Mouse (Mus musculus) kidney, adult 18-20 months (tissue): Measurements from ENCODE around the gene Baz1a.
A peak's percentile ranks its signal among the peaks of the same experiment; 100 is the strongest.

Experiments used
- DNase-seq: peaks from one replicate; pipeline ENCODE4 v3.0.0; 2021

The Baz1a gene

DNA sequence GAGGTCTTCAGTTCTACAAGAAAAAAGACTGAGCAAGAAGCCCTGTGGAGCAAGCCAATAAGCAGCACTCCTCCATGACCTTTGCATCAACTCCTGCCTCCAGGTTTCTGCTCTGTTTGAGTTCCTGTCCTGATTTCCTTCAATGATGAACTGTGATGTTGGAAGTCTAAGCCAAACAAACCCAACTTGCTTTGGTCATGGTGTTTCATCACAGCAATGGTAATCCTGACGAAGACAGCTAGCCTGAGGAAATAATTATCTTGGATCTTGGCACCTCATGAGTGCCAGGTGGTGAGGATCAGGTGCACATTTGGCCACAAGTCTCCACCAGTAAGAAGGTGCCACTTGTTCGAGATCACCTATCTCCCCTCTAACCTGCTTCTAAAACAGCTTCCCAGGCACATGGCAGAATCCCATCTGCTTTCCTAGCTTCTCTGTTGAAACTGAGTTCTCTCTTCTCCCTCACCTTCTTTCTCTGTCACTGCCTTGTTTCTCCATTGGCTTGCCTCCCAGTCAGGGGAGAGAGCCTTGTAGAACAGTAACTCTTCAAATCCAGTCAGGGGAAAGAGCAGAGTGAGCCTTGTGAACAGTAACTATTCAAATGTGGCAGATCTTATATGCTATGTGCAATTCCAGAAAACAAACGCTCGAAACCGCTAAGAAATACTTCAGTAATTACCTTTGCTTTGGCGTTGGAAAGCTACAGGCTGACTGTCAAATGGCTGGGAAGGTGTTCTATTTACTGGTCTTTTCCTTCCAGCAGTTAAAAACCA is at the start of gene Baz1a:
Baz1a (minus strand) TSS at position 723 of the 773 bp plus-strand sequence.
- peak; percentile 17 for DNase-seq

DNA sequence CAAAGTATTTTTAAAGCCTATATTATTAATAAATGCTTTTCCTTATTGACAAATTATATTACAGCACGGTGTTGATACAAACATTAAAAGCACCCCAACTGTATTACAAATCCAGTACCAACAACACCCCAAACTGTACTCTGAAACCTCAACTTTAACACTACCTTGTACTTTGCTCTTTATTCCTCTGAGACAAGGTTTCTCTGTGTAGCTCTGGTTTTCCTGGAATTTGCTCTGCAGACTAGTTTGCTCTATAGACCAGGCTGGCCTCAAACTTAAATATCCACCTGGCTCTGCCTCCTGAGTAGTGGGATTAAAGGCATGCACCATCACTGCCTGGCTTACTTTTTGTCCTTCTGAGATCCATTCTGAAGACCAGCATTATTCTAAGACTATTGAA is 48.0 kb upstream of the Baz1a start:
- peak; percentile 9 for DNase-seq

DNA sequence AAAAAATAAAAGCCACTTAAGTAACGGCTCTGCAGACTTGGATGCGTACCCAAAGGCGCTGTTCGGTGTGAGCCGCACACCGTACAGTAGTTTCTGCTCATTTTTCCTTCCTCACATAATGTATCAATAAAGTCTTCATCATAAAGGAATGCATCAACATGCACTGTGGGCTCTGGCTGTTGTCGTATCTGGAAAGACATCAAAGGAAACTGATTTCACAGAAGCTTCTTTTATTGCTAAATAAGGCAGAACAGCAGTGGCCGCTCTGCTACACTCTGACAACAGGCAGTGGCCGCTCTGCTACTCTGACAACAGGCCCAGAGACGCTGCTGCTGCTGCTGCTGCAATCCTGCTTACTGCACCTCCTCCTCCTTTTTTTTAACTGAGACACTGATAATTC is 46.9 kb upstream of the Baz1a start:
- DNase-seq: no peak

DNA sequence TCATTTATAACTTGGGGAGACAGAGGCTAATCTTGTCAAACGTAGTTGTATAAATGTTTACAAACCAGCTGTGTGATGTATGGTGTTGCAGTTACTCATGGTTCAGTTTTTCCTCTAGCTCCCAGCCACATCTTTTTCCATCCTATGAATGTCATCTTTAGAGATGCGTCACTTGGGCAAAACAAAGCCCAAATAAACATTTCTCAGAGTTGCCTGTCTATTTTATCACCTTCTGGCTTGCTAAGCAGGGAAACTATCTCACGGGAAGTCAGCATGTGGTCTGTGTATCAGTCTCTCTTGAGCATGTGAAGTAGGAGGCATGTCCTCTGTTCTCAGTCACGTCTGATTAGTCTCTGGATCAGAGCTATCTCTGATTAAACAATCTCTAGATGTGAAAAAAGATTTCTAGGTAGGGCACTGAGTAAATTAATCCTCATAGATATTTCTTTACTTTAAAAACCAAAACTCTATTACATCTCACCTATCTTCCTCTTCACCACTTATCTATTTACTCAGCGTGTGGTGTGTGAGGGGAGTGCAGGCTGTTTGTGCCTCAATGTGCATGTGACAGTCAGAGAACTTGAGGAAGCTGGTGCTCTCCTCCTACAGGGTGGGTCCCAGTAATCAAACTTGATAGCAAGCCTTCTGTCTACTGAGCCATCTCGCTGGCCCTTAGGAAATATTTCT is 46.2 kb upstream of the Baz1a start:
- no peak for DNase-seq

DNA sequence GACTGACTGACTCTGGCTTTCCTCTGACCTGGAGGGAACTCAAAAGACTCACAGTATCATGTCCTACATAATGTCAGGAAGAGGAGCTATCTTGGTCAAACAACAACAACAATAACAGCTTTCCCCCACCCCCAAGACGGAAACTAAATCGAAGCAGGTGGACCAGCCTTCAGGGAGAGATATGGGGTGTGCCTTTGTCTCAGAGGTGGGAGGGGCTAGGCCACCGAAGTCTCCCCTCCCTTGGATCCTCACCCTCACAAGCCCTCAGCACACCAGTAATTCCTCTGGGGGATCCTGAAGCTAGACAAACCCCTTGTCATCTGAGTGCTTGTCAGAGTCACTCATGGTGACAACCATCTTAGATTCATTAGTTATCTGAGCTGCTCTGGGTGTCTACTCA is 45.7 kb upstream of the Baz1a start:
- no peak for DNase-seq

DNA sequence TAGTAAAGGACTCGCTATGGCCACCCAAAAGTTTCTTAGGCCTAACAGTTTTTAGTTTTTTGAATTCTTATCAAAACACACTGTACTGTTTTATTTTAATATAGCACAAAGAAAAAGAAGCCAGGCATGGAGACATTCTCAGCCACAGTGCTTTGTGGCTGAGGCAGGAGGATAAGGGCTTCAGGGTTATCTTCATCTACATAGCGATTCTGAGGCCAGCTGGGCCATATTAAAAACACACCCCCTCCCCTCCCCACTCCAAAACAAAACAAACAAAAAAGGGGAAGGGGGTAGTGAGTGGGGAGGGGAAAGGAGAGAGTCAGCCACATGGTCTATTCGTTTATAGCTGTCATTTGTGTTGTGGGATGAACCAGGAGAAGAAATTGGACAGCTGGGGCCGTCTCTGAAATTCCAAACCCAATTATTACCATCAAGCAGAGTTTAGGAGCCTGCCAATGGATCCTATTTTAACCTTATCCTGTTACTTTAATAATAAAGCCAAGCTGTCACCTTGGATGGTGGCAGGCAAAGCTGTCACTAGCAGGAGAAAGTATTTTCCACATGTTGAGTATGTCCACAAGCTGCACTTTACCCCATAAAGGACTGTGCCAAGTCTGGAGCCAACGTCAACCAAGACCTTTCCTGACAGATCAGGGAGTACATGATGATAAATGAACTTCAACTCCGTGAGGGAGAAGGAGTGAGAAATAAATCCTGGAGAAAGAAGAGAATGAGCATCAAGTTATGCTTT is 44.9 kb upstream of the Baz1a start:
- DNase-seq: peak; percentile 21

DNA sequence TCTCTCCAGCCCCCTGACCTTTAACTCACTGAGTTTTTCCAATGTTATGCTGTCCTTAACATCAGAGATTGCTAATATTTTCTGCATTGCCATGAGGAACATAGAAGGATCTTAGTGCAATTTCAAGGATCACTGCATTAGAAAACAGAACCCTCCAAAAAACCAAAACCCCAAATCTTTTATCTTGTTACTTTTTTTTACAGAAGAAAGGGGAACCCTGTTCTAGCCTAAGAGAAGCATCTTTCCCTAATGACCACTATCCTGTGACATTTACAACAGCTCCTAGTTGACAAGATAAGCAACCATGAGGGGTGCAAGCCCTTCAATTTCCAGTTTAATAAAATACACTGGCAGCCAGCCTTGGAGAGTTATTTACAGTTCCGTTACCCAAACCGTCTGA is 42.6 kb upstream of the Baz1a start:
- no peak for DNase-seq

DNA sequence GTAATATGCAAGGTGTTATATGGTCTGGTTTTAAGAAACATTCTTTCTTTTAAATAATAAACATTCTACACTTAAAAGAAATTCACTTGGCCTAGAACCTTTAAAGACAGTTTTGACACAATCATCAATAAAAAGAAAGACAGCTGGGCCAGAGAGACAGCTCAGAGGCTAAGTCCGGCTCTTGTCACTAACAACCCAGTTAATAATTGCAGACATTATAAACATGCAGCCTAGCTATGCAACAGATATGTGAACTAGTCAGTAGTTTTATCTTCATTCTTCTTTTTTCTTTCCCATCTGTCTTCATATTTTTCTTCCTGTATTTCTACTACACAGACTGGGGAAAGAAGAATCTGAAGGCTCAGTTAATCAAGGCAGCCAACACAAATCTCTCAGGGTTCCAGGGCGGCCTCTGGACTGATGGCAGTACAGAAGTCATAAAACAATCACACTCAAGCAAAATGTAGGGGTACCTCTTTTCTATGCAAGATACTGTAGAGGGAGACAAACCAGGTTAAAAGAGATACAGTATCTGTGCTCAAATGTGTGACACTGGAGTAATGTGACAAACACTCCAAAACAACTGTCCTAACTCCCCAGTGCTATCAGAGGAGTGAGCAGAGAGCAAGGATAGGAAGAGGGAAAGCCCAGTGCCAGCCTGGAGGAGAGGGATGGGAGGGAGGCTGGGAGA is 40.5 kb upstream of the Baz1a start:
- DNase-seq: no peak

DNA sequence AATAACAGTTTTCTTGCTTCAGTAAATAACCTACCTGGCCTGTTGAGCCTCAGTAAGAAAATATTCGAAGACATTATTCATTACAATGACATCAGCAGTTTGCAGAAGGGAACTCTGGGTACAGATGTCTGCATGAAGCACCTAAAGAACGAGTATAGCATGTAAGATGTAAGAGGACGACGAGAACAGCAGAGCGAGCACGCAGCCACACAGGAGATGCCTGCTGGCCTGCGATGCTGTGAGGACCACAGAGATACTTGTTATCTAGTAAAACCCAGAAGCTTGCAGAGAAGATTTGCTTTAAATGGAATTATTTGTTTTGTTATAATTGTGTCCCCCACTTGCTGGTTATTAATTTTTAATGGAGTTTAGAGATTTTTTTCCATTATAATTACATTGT is 39.1 kb upstream of the Baz1a start:
- DNase-seq: no peak

DNA sequence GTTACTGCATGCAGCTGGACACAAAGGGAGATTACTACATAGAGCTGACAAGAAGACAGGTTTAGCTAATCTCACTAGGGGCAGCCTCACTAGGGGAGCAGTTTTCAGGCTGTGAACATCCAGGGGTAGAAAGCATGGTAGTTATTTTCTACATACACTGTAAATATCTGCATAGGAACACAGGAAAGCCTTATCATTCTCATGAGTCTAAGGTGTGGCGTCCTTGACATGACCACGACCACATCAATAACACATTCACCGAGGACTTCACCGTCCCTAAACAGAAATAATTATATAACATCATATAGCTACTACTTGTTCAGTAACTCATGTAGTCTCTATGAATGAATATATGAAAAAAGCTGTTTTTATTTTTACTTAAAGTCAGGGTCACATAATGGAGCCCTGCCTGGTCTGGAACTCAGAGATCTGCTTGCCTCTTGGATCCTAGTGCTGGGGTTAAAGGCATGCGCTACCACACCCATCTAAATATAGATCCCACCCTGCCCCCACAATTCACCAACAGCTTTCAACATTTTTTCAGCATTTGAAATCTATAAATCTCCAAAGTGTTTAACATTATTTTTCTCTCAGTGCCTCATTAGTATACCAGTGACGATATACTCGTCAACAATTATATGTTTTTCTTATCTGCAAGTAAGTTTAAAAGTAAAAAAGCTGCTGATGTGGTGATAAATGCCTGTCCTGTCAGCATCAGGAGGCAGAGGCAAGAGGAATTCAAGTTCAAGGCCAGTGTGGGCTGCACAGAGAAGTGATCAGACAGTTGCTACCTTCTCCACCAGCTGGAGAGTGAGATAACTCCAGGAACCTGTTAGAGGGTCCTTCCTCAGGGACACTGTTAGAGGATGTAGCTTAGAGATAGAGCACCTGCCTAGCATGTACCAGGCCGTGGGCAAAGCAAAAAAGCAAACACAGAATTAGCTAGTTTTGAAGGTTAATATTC is 37.3 kb upstream of the Baz1a start:
- no peak for DNase-seq

DNA sequence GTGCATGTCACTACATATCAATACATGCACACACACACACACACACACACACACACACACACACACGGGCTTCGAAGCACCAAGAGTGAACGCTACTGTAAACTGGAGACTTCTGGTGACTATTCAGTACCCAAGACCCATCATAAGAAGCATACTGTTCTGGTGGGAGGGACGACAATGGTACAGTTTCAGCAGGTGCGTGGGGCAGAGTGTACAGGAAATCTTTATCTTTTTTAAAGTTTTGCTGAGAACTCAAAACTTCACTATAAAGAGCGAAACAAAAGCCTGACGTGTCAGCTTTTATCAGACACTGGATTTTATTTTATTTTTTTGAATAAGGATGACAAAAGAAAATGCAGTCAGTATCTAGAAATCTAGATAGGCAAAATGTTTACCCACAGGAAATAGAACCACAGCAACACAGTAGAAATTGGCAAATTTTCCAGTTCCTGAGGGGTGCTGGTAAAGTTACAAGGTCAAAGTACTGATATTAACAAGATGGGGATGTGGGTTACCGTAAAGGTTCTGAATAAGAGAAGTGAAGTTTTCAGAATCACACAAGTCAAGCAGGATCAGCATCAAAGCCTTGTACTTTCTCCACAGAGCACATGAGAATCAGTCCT is 35.7 kb upstream of the Baz1a start:
- no peak for DNase-seq

DNA sequence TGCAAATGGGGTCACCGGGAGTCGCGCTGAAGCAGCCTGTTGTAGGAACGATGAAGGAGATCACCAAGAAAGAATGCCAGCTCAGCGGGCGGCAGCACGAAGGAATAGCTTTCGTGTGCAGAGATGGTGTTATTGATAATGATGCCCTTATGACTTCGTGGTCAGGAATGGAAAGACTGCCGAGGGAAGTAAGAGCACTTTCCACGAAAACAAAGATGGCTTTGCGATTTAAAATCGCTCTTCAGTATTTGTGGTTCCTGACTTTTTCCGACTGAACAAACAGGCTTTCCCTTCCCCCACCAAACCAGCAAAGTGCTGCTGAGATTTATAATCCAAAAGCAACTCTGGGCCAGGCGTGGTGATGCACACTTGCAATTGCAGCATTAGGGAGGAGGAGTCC is 26.9 kb upstream of the Baz1a start:
- DNase-seq: no peak

DNA sequence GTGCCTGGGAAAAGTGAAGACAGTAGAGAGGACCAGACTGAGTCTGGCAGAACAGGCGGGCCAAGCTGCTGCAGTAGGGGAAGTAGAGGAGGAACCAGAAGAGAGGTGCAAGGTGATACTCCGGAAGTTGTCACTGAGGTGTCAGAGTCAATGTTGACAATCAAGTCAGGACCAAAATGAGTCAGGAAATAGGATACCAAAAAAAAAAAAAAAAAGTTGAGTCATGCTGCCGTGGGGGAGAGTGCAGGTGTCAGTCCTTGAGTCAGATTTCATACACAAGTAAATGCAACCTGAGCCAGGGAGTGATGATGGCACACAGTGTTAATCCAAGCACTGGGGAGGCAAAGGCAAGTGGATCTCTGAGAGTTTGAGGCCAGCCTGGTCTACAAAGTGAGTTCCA is 12.9 kb upstream of the Baz1a start:
- no peak for DNase-seq

DNA sequence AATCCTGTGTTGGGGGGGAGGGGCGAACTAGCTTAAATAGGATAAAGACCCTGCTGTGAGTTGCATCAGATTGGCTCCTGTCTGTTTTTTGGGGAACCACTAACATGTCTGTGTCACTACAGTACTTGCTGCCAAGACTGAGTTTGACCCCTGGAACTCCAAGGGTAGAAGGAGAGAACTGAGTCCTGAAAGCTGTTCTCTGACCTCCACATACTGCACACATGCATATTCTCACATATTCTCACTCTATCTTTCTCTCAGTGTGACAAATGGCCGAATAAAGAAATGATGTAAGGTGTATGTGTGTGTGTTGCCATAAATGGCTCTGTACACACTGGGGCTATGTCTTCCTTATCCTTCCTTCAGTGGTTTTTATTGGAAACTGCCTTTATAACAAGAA is 9.1 kb upstream of the Baz1a start:
- no peak for DNase-seq

DNA sequence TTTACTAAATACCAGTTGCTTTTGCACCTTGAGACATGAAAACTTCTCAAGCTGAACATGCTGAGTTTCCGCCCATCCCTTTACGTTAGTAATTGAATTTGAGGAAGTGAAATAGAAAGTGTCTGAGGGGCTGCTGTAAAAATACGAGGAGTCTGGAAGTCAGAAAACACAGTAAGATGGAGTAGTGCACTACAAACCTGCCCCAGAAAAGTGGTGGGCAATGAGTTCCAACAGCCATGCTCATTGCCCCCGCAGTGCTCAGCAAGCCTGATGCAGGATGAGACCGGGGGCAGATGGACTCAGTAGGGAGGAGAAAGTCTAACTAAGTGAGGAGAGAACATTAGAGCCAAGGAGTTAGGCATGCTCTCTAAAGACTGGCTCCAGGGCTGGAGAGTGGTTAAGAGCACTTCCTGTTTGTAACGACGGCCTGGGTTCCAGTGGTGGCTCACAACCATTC is 5.3 kb upstream of the Baz1a start:
- no peak for DNase-seq

DNA sequence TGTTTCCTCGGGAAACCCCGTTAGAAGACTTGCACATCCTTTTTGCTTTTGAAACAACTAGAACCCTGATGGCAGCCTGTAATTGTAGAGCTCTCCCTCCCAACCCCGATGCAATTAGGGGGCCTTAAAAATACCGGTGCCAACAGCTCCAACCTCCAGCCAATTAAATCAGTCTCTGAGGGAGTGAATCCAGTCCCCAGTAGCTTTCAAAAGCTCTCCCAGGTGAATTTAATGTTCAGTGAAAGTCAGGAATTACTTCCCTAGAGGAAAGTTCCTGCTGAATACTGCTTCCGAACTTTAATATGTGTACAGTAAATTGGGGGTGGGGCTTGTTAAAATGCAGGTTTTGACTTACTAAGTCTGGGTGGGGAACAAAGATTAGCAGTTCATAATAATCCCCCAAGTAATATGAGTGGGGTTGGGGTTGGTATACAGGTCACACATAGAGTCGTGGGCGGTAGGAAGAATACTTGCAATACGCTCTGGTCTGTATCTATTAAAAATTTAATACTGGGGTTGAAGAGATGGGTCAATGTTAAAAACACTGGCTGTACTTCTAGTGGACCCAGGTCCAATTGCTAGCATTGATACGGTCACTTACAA is 3.1 kb upstream of the Baz1a start:
- no peak for DNase-seq

DNA sequence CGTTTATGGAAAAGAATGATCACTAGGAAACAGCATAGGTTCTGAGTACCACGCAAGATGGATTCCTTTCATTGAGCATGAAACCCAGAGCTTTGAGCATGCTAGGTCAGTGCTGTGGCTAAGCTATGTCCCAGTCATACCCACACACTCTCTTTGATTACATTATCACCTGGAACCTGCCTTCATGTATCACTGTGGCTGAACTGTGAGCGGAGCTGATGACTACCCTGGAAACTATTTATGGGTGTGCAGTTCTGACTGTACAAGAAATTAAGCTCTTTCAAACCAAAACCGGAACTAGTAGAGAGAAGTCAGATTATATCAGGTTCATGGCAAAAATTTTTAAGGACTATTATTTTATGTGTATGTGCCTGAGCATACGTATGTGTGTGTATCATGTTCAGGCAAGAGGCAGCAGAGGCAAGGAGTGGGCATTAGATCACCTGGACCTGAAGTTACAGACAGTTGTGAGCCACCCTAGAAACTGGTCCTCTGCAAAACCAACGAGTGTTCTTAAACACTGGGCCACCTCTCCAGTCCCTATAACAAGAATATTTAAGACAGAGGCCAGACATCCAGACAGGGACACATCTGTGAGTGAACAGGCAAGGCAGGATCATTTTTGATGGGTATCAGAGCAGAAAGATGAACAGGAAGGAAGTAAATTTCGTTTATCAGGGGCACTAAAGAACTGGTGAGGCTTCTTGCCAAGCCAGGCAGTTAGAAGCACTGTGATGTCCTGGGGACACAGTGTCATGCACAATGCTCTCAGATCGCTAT is 2.4 kb upstream of the Baz1a start:
- no peak for DNase-seq

DNA sequence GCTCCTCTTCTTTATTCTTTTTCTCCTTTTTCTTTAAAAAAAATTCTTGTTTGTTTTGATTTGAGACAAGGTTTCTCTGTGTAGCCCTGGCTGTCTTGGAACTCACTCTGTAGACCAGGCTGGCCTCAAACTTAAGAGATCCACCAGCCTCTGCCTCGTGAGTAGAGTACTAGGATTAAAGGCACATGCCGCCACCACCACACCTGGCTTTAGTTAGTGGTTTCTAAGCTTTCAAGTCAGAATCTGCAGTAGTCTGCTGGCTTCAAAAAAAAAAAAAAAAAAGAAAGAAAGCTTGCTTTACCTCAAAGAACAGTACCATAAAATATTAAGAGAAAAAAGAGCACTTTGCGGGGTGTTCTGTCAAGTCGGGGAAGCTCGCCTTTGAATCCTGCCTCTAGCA is 1.3 kb upstream of the Baz1a start:
- DNase-seq: no peak

DNA sequence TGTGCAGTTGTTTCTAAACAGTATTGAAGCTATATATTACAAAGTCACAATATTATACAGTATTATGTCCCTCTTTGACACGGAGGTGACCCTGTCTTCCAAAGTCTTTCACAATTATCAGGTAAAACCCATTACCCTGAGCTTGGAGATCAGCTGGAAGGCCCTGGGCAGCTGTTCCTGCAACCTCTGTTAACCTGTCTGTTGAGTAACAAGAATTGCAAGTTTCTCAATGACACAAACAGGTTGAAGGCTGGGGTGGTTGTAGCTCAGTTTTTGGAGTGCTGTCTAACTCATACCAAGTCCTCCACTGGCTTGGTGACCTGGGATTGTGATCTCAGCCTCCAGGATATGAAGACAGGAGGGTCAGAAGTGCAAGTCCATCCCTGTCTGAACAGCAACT is 1.1 kb downstream of the Baz1a start:
- no peak for DNase-seq

DNA sequence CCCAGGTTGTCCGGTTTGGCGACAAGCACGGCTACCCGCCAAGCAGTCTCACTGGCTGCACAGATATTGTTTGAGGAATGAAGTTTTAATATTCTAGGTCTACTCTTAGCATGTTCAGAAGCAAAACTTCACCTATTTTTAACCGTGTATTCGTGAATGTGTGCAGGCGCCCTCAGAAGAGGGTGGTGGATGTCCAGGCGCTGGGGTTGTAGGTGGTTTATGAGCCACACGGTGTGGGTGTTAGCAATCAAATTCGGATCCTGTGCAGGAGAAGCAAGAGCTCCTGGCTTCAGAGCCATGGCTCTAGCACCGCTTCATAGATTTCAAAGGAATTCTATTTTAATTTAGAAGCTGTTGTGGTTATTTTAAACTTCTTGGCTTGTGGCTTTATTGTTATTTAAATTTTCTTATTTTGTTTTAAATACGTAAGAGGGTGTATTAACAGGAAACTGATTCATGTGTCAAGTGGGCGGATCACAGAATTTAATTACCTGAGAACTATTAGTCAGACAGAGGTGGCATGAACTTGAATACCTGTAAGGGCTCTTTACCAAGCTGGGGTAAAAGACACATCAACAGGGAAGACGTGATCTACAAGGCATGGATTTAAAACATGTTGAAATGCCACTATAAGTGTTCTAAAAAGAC is 6.7 kb downstream of the Baz1a start:
- no peak for DNase-seq
